Mouse (Mus musculus) heart, embryonic 14.5 days (tissue): Measurements from ENCODE around the gene Slc26a9. TPM values are rescaled to one million over a fixed set of nuclear protein-coding genes. Genes with fewer than 3 reads are reported as not detected.

ENCODE experiments used
- ATAC-seq: fragments of 200-750 bp; cut with Nextera tagmentation; 2 replicates; pipeline ENCODE4 v1.8.0; 2017; ENCODE audit warnings: low read depth, moderate TSS enrichment; ENCODE audit not compliant: insufficient number of reproducible peaks, insufficient read depth, low FRiP score
- H3K27ac ChIP-seq, 2 experiments: fragments of 200-500 bp in 1 of 2; fragments of 300-500 bp in 1 of 2; sonication (generic) in 1 of 2; replicated peaks in 1 of 2; 2 replicates each; pipeline ENCODE4 v1.5.1; 2012 to 2014; ENCODE audit warnings: low read depth in 2 of 2, low read length in 2 of 2, control low read depth in 1 of 2, mild to moderate bottlenecking in 1 of 2, mixed read lengths in 1 of 2; ENCODE audit not compliant: control insufficient read depth in 1 of 2, insufficient read depth in 1 of 2
- H3K27me3 ChIP-seq: fragments of 300-500 bp; sonication (generic); 2 replicates; pipeline ENCODE4 v1.6.1; 2014; ENCODE audit warnings: mild to moderate bottlenecking, low read length, control low read depth; ENCODE audit not compliant: control insufficient read depth, insufficient read depth
- H3K36me3 ChIP-seq: fragments of 300-500 bp; sonication (generic); 2 replicates; pipeline ENCODE4 v1.6.1; 2014; ENCODE audit warnings: mild to moderate bottlenecking, control low read depth, low read length, mixed read lengths; ENCODE audit not compliant: control insufficient read depth, insufficient read depth
- H3K4me1 ChIP-seq, 2 experiments: fragments of 200-500 bp in 1 of 2; fragments of 300-500 bp in 1 of 2; sonication (generic) in 1 of 2; 2 replicates each; pipeline ENCODE4 v1.6.1; 2012 to 2014; ENCODE audit warnings: low read length in 2 of 2, control low read depth in 1 of 2, mixed read lengths in 1 of 2; ENCODE audit not compliant: control insufficient read depth in 2 of 2, insufficient read depth in 2 of 2
- H3K4me2 ChIP-seq: fragments of 300-500 bp; sonication (generic); 2 replicates; pipeline ENCODE4 v1.6.1; 2014; ENCODE audit warnings: mild to moderate bottlenecking, low read length
- H3K4me3 ChIP-seq, 2 experiments: fragments of 200-500 bp in 1 of 2; fragments of 300-500 bp in 1 of 2; sonication (generic) in 1 of 2; 2 replicates each; pipeline ENCODE4 v1.5.1; 2012 to 2014; ENCODE audit warnings: low read length in 2 of 2, mild to moderate bottlenecking in 2 of 2, control low read depth in 1 of 2, low read depth in 1 of 2, moderate library complexity in 1 of 2; ENCODE audit not compliant: control insufficient read depth in 1 of 2, insufficient read depth in 1 of 2
- H3K9ac ChIP-seq: fragments of 300-500 bp; sonication (generic); 2 replicates; pipeline ENCODE4 v1.6.1; 2014; ENCODE audit warnings: mild to moderate bottlenecking, low read length
- H3K9me3 ChIP-seq: fragments of 300-500 bp; sonication (generic); 2 replicates; pipeline ENCODE4 v1.6.1; 2016; ENCODE audit warnings: low read length, control low read depth; ENCODE audit not compliant: control insufficient read depth
- WGBS: fragments of 180-500 bp; shearing (Covaris S2); extraction: QIAGEN DNeasy Blood & Tissue Kit; methylation state at CpG from one replicate; pipeline ENCODE4 v1.1.7; 2014; 5-methylcytosine and 5-hydroxymethylcytosine counted together
- polyA plus RNA-seq: library from polyadenylated mRNA; unstranded; fragments of >200 nt; fragmentation: Nextera tagmentation; extraction: Ambion mirVana; gene quantifications from 2 replicates; pipeline ENCODE4 v1.2.1, GENCODE M21; 2014

Gene Slc26a9
- polyA plus RNA-seq, 1 experiment from 2014 or later: 0.23 TPM

- ATAC-seq: no peak
- no peak overlapping the region for H3K27ac ChIP-seq
Observed at GRCm38 (mm10) chr1:131771440-131771839, 27.6 kb downstream of the Slc26a9 start.

GRCm38 (mm10) chr1:131794591-131794990, 50.8 kb downstream of the Slc26a9 start:
- Histone ChIP-seq H3K4me1 (peaks cover 0 to 6% of the 10 kb centered on the region in 2 experiments; a peak in 2 of 4 replicates), H3K4me3 (no peak overlapping the region), H3K4me2 (no peak overlapping the region), H3K27ac (no peak overlapping the region), H3K36me3 (no peaks in the 10 kb centered on the region), H3K9ac (no peak overlapping the region), H3K27me3 (no peaks in the 10 kb centered on the region), H3K9me3 (no peaks in the 10 kb centered on the region)
- no peak for ATAC-seq
- WGBS: 49% methylated on average over 3 of the region's 3 CpGs

More at GRCm38 (mm10) chr1:131771440-131771839, 27.6 kb downstream of the Slc26a9 start:
- H3K4me1 ChIP-seq: peaks cover 0 to 6% of the 10 kb centered on the region in 2 experiments; a peak in 1 of 4 replicates
- H3K4me2 ChIP-seq: no peak overlapping the region
- no peak overlapping the region for H3K9ac ChIP-seq
- no peak overlapping the region for H3K4me3 ChIP-seq
- no peaks in the 10 kb centered on the region for H3K36me3 ChIP-seq
- peaks cover 4% of the 10 kb centered on the region; the same call in 1 of the 2 replicates for H3K9me3 ChIP-seq
- no peaks in the 10 kb centered on the region for H3K27me3 ChIP-seq

- no peak overlapping the region for H3K4me2 ChIP-seq
- ATAC-seq: no peak
- H3K27ac ChIP-seq: no peak overlapping the region
- no peaks in the 10 kb centered on the region for H3K9me3 ChIP-seq
- H3K27me3 ChIP-seq: no peaks in the 10 kb centered on the region
- no peak overlapping the region for H3K4me3 ChIP-seq
- 86% methylated on average over 3 of the region's 3 CpGs for WGBS
- H3K36me3 ChIP-seq: no peaks in the 10 kb centered on the region
- no peak overlapping the region for H3K9ac ChIP-seq
- H3K4me1 ChIP-seq: peaks cover 0 to 6% of the 10 kb centered on the region in 2 experiments; a peak in 2 of 4 replicates
Observed at GRCm38 (mm10) chr1:131795171-131795570, 51.3 kb downstream of the Slc26a9 start.

- 6% methylated on average over 26 of the region's 26 CpGs for WGBS
- H3K9ac ChIP-seq: peak within 1 kb of the TSS; percentile 67
- H3K9me3 ChIP-seq: no peaks in the 10 kb centered on the region
- H3K36me3 ChIP-seq: no peaks in the 10 kb centered on the region
- ATAC-seq: peak; percentile 80
- peak within 1 kb of the TSS; percentile 60 for H3K4me2 ChIP-seq
- H3K27ac ChIP-seq: peak within 1 kb of the TSS; percentile 10 to 22; a peak in 3 of 4 replicates
- peaks cover 0 to 6% of the 10 kb centered on the region in 2 experiments; a peak in 2 of 4 replicates for H3K4me1 ChIP-seq
- no peaks in the 10 kb centered on the region for H3K27me3 ChIP-seq
- peak within 1 kb of the TSS; percentile 32 to 43 for H3K4me3 ChIP-seq
Observed at GRCm38 (mm10) chr1:131797202-131797909, 53.5 kb downstream of the Slc26a9 start, which contains the start of gene Pm20d1. Pm20d1 (plus strand) TSS chr1:131797381.

- Histone ChIP-seq H3K36me3 (no peaks in the 10 kb centered on the region), H3K4me1 (peaks cover 0 to 6% of the 10 kb centered on the region in 2 experiments; a peak in 2 of 4 replicates), H3K9ac (no peak overlapping the region), H3K4me3 (no peak overlapping the region), H3K27ac (no peak overlapping the region), H3K4me2 (no peak overlapping the region), H3K9me3 (no peaks in the 10 kb centered on the region), H3K27me3 (no peaks in the 10 kb centered on the region)
- WGBS: 73% methylated on average over 1 of the region's 1 CpGs
- ATAC-seq: no peak
Observed at GRCm38 (mm10) chr1:131800001-131800400, 56.2 kb downstream of the Slc26a9 start.

GRCm38 (mm10) chr1:131801071-131801470, 57.2 kb downstream of the Slc26a9 start:
- WGBS: 89% methylated on average over 8 of the region's 8 CpGs
- no peak overlapping the region for H3K4me2 ChIP-seq

GRCm38 (mm10) chr1:131802652-131803051, 58.8 kb downstream of the Slc26a9 start:
- no peaks in the 10 kb centered on the region for H3K4me1 ChIP-seq
- H3K4me3 ChIP-seq: no peak overlapping the region
- no peak overlapping the region for H3K9ac ChIP-seq
- no peaks in the 10 kb centered on the region for H3K27me3 ChIP-seq
- ATAC-seq: no peak
- H3K36me3 ChIP-seq: no peaks in the 10 kb centered on the region
- no peak overlapping the region for H3K27ac ChIP-seq
- no peak overlapping the region for H3K4me2 ChIP-seq
- 67% methylated on average over 5 of the region's 5 CpGs for WGBS
- no peaks in the 10 kb centered on the region for H3K9me3 ChIP-seq

More at GRCm38 (mm10) chr1:131801071-131801470, 57.2 kb downstream of the Slc26a9 start:
- no peak for ATAC-seq
- no peak overlapping the region for H3K27ac ChIP-seq
- no peaks in the 10 kb centered on the region for H3K36me3 ChIP-seq
- H3K27me3 ChIP-seq: no peaks in the 10 kb centered on the region
- no peak overlapping the region for H3K4me3 ChIP-seq
- H3K9ac ChIP-seq: no peak overlapping the region
- peaks cover 0 to 6% of the 10 kb centered on the region in 2 experiments; a peak in 2 of 4 replicates for H3K4me1 ChIP-seq
- H3K9me3 ChIP-seq: no peaks in the 10 kb centered on the region
